Mouse (Mus musculus): Measurements from ENCODE around the gene Lif.
A peak's percentile ranks its signal among the peaks of the same experiment; 100 is the strongest.

The Lif gene

GRCm38 (mm10) chr11:4262847-4263246, 5.5 kb downstream of the Lif start:
- no peak for DNase-seq

GRCm38 (mm10) chr11:4263296-4263695, 5.9 kb downstream of the Lif start:
- DNase-seq, result no peak

- peak in 1 of 2 experiments; percentile 53 for DNase-seq
These were observed 6.7 kb downstream of the Lif start for GRCm38 (mm10) chr11:4264066-4264465.

- peak; percentile 53 to 60 for DNase-seq
These were observed 9.2 kb downstream of the Lif start for GRCm38 (mm10) chr11:4266271-4267201.

GRCm38 (mm10) chr11:4267202-4267578, 9.8 kb downstream of the Lif start:
- peak in 1 of 2 experiments; percentile 47 for DNase-seq

- no peak for DNase-seq
These were observed 11.1 kb downstream of the Lif start for GRCm38 (mm10) chr11:4268500-4268899.

- DNase-seq, result peak; percentile 55 to 58
These were observed 13.5 kb downstream of the Lif start for GRCm38 (mm10) chr11:4270744-4271459.

GRCm38 (mm10) chr11:4271544-4271943, 14.2 kb downstream of the Lif start:
- no peak for DNase-seq

- DNase-seq, result peak in 1 of 2 experiments; percentile 60
These were observed 19.1 kb downstream of the Lif start for GRCm38 (mm10) chr11:4276411-4276861.

- DNase-seq, result no peak
These were observed 22.6 kb downstream of the Lif start for GRCm38 (mm10) chr11:4279909-4280308.

GRCm38 (mm10) chr11:4281852-4282251, 24.5 kb downstream of the Lif start:
- no peak for DNase-seq

- DNase-seq, result peak in 1 of 2 experiments; percentile 46
These were observed 26.3 kb downstream of the Lif start for GRCm38 (mm10) chr11:4283627-4284026.

GRCm38 (mm10) chr11:4289280-4289679, 31.9 kb downstream of the Lif start:
- no peak for DNase-seq

GRCm38 (mm10) chr11:4291639-4292038, 34.3 kb downstream of the Lif start:
- peak in 1 of 2 experiments; percentile 22 for DNase-seq

- no peak for DNase-seq
These were observed 35.0 kb downstream of the Lif start for GRCm38 (mm10) chr11:4292224-4292887.

GRCm38 (mm10) chr11:4292888-4293247, 35.5 kb downstream of the Lif start:
- DNase-seq, result no peak

GRCm38 (mm10) chr11:4293481-4293880, 36.1 kb downstream of the Lif start:
- DNase-seq, result no peak

- no peak for DNase-seq
These were observed 36.7 kb downstream of the Lif start for GRCm38 (mm10) chr11:4294047-4294446.

- peak in 1 of 2 experiments; percentile 31 for DNase-seq
These were observed 37.4 kb downstream of the Lif start for GRCm38 (mm10) chr11:4294495-4295351.

- DNase-seq, result no peak
These were observed 39.4 kb downstream of the Lif start for GRCm38 (mm10) chr11:4296610-4297275.

GRCm38 (mm10) chr11:4297753-4298152, 40.4 kb downstream of the Lif start:
- DNase-seq, result no peak

GRCm38 (mm10) chr11:4298615-4299014, 41.3 kb downstream of the Lif start:
- DNase-seq, result no peak

Measured in lung, adult 18-20 months (tissue).